Mouse (Mus musculus) heart, postnatal 0 days (tissue): ENCODE results near the gene Trpv1. TPM values are rescaled to one million over a fixed set of nuclear protein-coding genes. Genes with fewer than 3 reads are reported as not detected.
A peak's percentile ranks its signal among the peaks of the same experiment; 100 is the strongest.

Experiments used
- ATAC-seq: fragments of 200-750 bp; cut with Nextera tagmentation; 2 replicates; pipeline ENCODE4 v1.8.0; 2017; ENCODE audit warnings: low read depth, moderate number of reproducible peaks, moderate library complexity; ENCODE audit not compliant: insufficient read depth
- DNase-seq: peaks from one replicate; pipeline ENCODE4 v3.0.0-alpha.2; 2016; ENCODE audit warnings: low spot score
- H3K27ac ChIP-seq: fragments of 300-500 bp; sonication (generic); 2 replicates; pipeline ENCODE4 v1.5.1; 2014; ENCODE audit warnings: low read depth, mild to moderate bottlenecking
- H3K27me3 ChIP-seq: fragments of 300-500 bp; sonication (generic); 2 replicates; pipeline ENCODE4 v1.6.1; 2014; ENCODE audit warnings: low read length, mixed read lengths; ENCODE audit not compliant: control insufficient read depth, insufficient read depth
- H3K36me3 ChIP-seq: fragments of 300-500 bp; sonication (generic); replicated peaks from 2 replicates; pipeline ENCODE4 v1.6.1; 2014; ENCODE audit warnings: low read length, mixed read lengths; ENCODE audit not compliant: control insufficient read depth, insufficient read depth
- H3K4me1 ChIP-seq: fragments of 300-500 bp; sonication (generic); 2 replicates; pipeline ENCODE4 v1.6.1; 2014; ENCODE audit warnings: antibody characterized with exemption; ENCODE audit not compliant: control insufficient read depth, insufficient read depth
- H3K4me2 ChIP-seq: fragments of 300-500 bp; sonication (generic); 2 replicates; pipeline ENCODE4 v1.6.1; 2014; ENCODE audit warnings: low read depth, mild to moderate bottlenecking, low read length, moderate library complexity
- H3K4me3 ChIP-seq: fragments of 300-500 bp; sonication (generic); 2 replicates; pipeline ENCODE4 v1.5.1; 2014; ENCODE audit warnings: low read depth, low read length
- H3K9ac ChIP-seq: fragments of 300-500 bp; sonication (generic); replicated peaks from 2 replicates; pipeline ENCODE4 v1.6.1; 2014; ENCODE audit warnings: low read depth, low read length, mixed read lengths
- H3K9me3 ChIP-seq: fragments of 300-500 bp; sonication (generic); replicated peaks from 2 replicates; pipeline ENCODE4 v1.6.1; 2016; ENCODE audit warnings: low read length; ENCODE audit not compliant: control insufficient read depth
- CTCF ChIP-seq: IDR thresholded peaks from 2 replicates; pipeline ENCODE4 v1.5.1; 2016; ENCODE audit warnings: antibody characterized with exemption, control low read depth, low read depth
- EP300 ChIP-seq: IDR thresholded peaks from 2 replicates; pipeline ENCODE4 v1.6.1; 2016; ENCODE audit warnings: antibody characterized with exemption, low read depth
- WGBS: fragments of 180-500 bp; shearing (Covaris S2); extraction: QIAGEN DNeasy Blood & Tissue Kit; methylation state at CpG from one replicate; pipeline ENCODE4 v1.1.7; 2014; 5-methylcytosine and 5-hydroxymethylcytosine counted together
- polyA plus RNA-seq: library from polyadenylated mRNA; unstranded; fragments of >200 nt; fragmentation: Nextera tagmentation; extraction: Ambion mirVana; gene quantifications from 2 replicates; pipeline ENCODE4 v1.2.1, GENCODE M21; 2015
- total RNA-seq: library from RNA; depleted of rRNA; stranded (reverse); fragments of >200 nt; gene quantifications from 2 replicates; pipeline ENCODE4 v1.2.3, GENCODE M21; 2014; ENCODE audit warnings: low replicate concordance; rRNA removed

Gene Trpv1
- total RNA-seq (3.1 TPM in 1 of 2 replicates, not detected in the other), polyA plus RNA-seq (0.07 TPM in 1 of 2 replicates, not detected in the other)

GRCm38 (mm10) chr11:73233992-73234391, at the start of gene Trpv1:
Gene Trpv1, plus strand, starts transcription at chr11:73234292.
- H3K9ac ChIP-seq: no peak within 1 kb of the TSS
- 77% methylated on average over 5 of the region's 5 CpGs for WGBS
- no peaks in the 10 kb centered on the region for H3K36me3 ChIP-seq
- no peaks in the 10 kb centered on the region for H3K9me3 ChIP-seq
- ATAC-seq: no peak
- no peak within 1 kb of the TSS for H3K27ac ChIP-seq
- H3K4me3 ChIP-seq: no peak within 1 kb of the TSS
- no peaks in the 10 kb centered on the region for H3K4me1 ChIP-seq
- H3K27me3 ChIP-seq: no peaks in the 10 kb centered on the region
- TF ChIP-seq EP300 (no peak), CTCF (no peak)
- no peak within 1 kb of the TSS for H3K4me2 ChIP-seq
- no peak for DNase-seq

- no peak for DNase-seq
- ATAC-seq: 0 out of 2 replicates have a peak, but pooled peaks have one; percentile 17
- Histone ChIP-seq H3K4me2 (no peak overlapping the region), H3K27ac (no peak overlapping the region), H3K9ac (no peak overlapping the region), H3K9me3 (no peaks in the 10 kb centered on the region), H3K4me3 (no peak overlapping the region), H3K27me3 (no peaks in the 10 kb centered on the region), H3K36me3 (peaks cover 66% of the 10 kb centered on the region), H3K4me1 (no peaks in the 10 kb centered on the region)
- TF ChIP-seq EP300: no peak
- TF ChIP-seq CTCF: no peak
- 85% methylated on average over 10 of the region's 10 CpGs for WGBS
Observed at GRCm38 (mm10) chr11:73185872-73186615, 48.0 kb upstream of the Trpv1 start.

- Histone ChIP-seq H3K4me1 (no peaks in the 10 kb centered on the region), H3K27me3 (no peaks in the 10 kb centered on the region), H3K9me3 (no peaks in the 10 kb centered on the region), H3K9ac (no peak overlapping the region), H3K4me3 (no peak overlapping the region), H3K4me2 (no peak overlapping the region), H3K36me3 (peaks cover 73% of the 10 kb centered on the region), H3K27ac (no peak overlapping the region)
- ATAC-seq (no peak), DNase-seq (no peak)
- WGBS: 85% methylated on average over 6 of the region's 6 CpGs
- no peak for TF ChIP-seq EP300
- no peak for TF ChIP-seq CTCF
Observed at GRCm38 (mm10) chr11:73187231-73187630, 46.9 kb upstream of the Trpv1 start.

- H3K36me3 ChIP-seq: peaks cover 45% of the 10 kb centered on the region
- DNase-seq: no peak
- H3K27ac ChIP-seq: no peak overlapping the region
- peaks cover 4% of the 10 kb centered on the region; the same call in 1 of the 2 replicates for H3K4me1 ChIP-seq
- no peak overlapping the region for H3K4me2 ChIP-seq
- no peaks in the 10 kb centered on the region for H3K9me3 ChIP-seq
- no peak overlapping the region for H3K4me3 ChIP-seq
- ATAC-seq: no peak
- H3K27me3 ChIP-seq: no peaks in the 10 kb centered on the region
- WGBS: 57% methylated on average over 6 of the region's 6 CpGs
- TF ChIP-seq EP300 (no peak), CTCF (no peak)
- H3K9ac ChIP-seq: no peak overlapping the region
Observed at GRCm38 (mm10) chr11:73193047-73193446, 41.0 kb upstream of the Trpv1 start.

- Histone ChIP-seq H3K9ac (no peak overlapping the region), H3K27me3 (no peaks in the 10 kb centered on the region), H3K4me2 (no peak overlapping the region), H3K4me3 (no peak overlapping the region), H3K36me3 (peaks cover 37% of the 10 kb centered on the region), H3K27ac (no peak overlapping the region), H3K4me1 (peaks cover 8% of the 10 kb centered on the region; the same call in 1 of the 2 replicates), H3K9me3 (no peaks in the 10 kb centered on the region)
- TF ChIP-seq EP300: no peak
- no peak for TF ChIP-seq CTCF
- ATAC-seq (no peak), DNase-seq (no peak)
- 58% methylated on average over 2 of the region's 2 CpGs for WGBS
Observed at GRCm38 (mm10) chr11:73194444-73194843, 39.6 kb upstream of the Trpv1 start.
